Mouse (Mus musculus): ENCODE measurements around the gene Med27.

GRCm38 (mm10) chr2:29542039-29542438, 195.4 kb downstream of the Med27 start:
- no peak for TF ChIP-seq EP300 (IDR thresholded peaks at IDR 0.05; ENCODE audit: insufficient read depth, low read depth, low read length)
- TF ChIP-seq POLR2A (IDR thresholded peaks at IDR 0.05; ENCODE audit: insufficient read depth, low read length) = no peak
- TF ChIP-seq CTCF (IDR thresholded peaks at IDR 0.05; ENCODE audit: low read depth, low read length) = no peak
